Mouse (Mus musculus) forebrain, embryonic 15.5 days (tissue): ENCODE measurements at regions not wholly inside any gene's neighbourhood (a gene's known extent, or its start where the extent isn't known, plus 50 kb on each side); places are given as distances from the start of the nearest gene placed in this dataset.

ENCODE experiments used
- ATAC-seq: fragments of 200-750 bp; cut with Nextera tagmentation; replicated peaks from 2 replicates; pipeline ENCODE4 v1.8.0; 2017; ENCODE audit warnings: mild to moderate bottlenecking, moderate TSS enrichment, moderate library complexity
- H3K27ac ChIP-seq: fragments of 300-500 bp; sonication (generic); replicated peaks from 2 replicates; pipeline ENCODE4 v1.5.1; 2015; ENCODE audit warnings: mild to moderate bottlenecking, inconsistent platforms
- H3K27me3 ChIP-seq: fragments of 300-500 bp; sonication (generic); 2 replicates; pipeline ENCODE4 v1.6.1; 2015; ENCODE audit warnings: inconsistent platforms
- H3K36me3 ChIP-seq: fragments of 300-500 bp; sonication (generic); 2 replicates; pipeline ENCODE4 v1.6.1; 2015; ENCODE audit warnings: mild to moderate bottlenecking, inconsistent platforms
- H3K4me1 ChIP-seq: fragments of 300-500 bp; sonication (generic); 2 replicates; pipeline ENCODE4 v1.6.1; 2015; ENCODE audit warnings: inconsistent platforms
- H3K4me2 ChIP-seq: fragments of 300-500 bp; sonication (generic); replicated peaks from 2 replicates; pipeline ENCODE4 v1.6.1; 2015; ENCODE audit warnings: mild to moderate bottlenecking, inconsistent platforms
- H3K4me3 ChIP-seq: fragments of 300-500 bp; sonication (generic); 2 replicates; pipeline ENCODE4 v1.5.1; 2015; ENCODE audit warnings: mild to moderate bottlenecking, inconsistent platforms
- H3K9ac ChIP-seq: fragments of 300-500 bp; sonication (generic); replicated peaks from 2 replicates; pipeline ENCODE4 v1.6.1; 2015; ENCODE audit warnings: mild to moderate bottlenecking, inconsistent platforms
- H3K9me3 ChIP-seq: fragments of 300-500 bp; sonication (generic); 2 replicates; pipeline ENCODE4 v1.6.1; 2016; ENCODE audit warnings: inconsistent platforms
- WGBS: fragments of 180-500 bp; shearing (Covaris S2); methylation state at CpG from one replicate; pipeline ENCODE4 v1.1.7; 2015; ENCODE audit warnings: mixed read lengths; 5-methylcytosine and 5-hydroxymethylcytosine counted together

GRCm38 (mm10) chr17:59429189-59429588, 416.0 kb upstream of the Nudt12 start:
- no peak overlapping the region for H3K27ac ChIP-seq
- 75% methylated on average over 7 of the region's 7 CpGs for WGBS
- H3K9me3 ChIP-seq: no peaks in the 10 kb centered on the region
- H3K4me3 ChIP-seq: no peak overlapping the region
- H3K4me1 ChIP-seq: no peaks in the 10 kb centered on the region
- H3K4me2 ChIP-seq: no peak overlapping the region
- H3K36me3 ChIP-seq: no peaks in the 10 kb centered on the region
- no peak for ATAC-seq
- no peak overlapping the region for H3K9ac ChIP-seq
- H3K27me3 ChIP-seq: no peaks in the 10 kb centered on the region

GRCm38 (mm10) chr17:59421489-59421888, 408.3 kb upstream of the Nudt12 start:
- Histone ChIP-seq H3K4me2 (no peak overlapping the region), H3K4me3 (no peak overlapping the region), H3K9me3 (no peaks in the 10 kb centered on the region), H3K27ac (peak overlapping the region; percentile 24; the same call in 1 of the 2 replicates), H3K4me1 (no peaks in the 10 kb centered on the region), H3K9ac (no peak overlapping the region), H3K27me3 (no peaks in the 10 kb centered on the region), H3K36me3 (no peaks in the 10 kb centered on the region)
- WGBS: 82% methylated on average over 14 of the region's 14 CpGs
- ATAC-seq: no peak

- Histone ChIP-seq H3K27me3 (no peaks in the 10 kb centered on the region), H3K4me1 (no peaks in the 10 kb centered on the region), H3K27ac (no peak overlapping the region), H3K36me3 (no peaks in the 10 kb centered on the region), H3K4me3 (no peak overlapping the region), H3K9me3 (no peaks in the 10 kb centered on the region), H3K4me2 (no peak overlapping the region), H3K9ac (no peak overlapping the region)
- no peak for ATAC-seq
- WGBS: 86% methylated on average over 2 of the region's 2 CpGs
These were observed 396.1 kb upstream of the Nudt12 start for GRCm38 (mm10) chr17:59409315-59409714.

GRCm38 (mm10) chr17:59404525-59404924, 391.4 kb upstream of the Nudt12 start:
- Histone ChIP-seq H3K9ac (no peak overlapping the region), H3K4me3 (no peak overlapping the region), H3K4me2 (no peak overlapping the region), H3K9me3 (no peaks in the 10 kb centered on the region), H3K36me3 (no peaks in the 10 kb centered on the region), H3K27me3 (no peaks in the 10 kb centered on the region), H3K4me1 (no peaks in the 10 kb centered on the region), H3K27ac (no peak overlapping the region)
- no peak for ATAC-seq
- WGBS: 82% methylated on average over 1 of the region's 1 CpGs

GRCm38 (mm10) chr17:59397404-59397803, 384.2 kb upstream of the Nudt12 start:
- Histone ChIP-seq H3K27me3 (no peaks in the 10 kb centered on the region), H3K4me3 (no peak overlapping the region), H3K9ac (no peak overlapping the region), H3K9me3 (no peaks in the 10 kb centered on the region), H3K27ac (no peak overlapping the region), H3K4me2 (no peak overlapping the region), H3K4me1 (no peaks in the 10 kb centered on the region), H3K36me3 (no peaks in the 10 kb centered on the region)
- WGBS: 92% methylated on average over 3 of the region's 3 CpGs
- ATAC-seq: no peak

- Histone ChIP-seq H3K9ac (no peak overlapping the region), H3K27me3 (no peaks in the 10 kb centered on the region), H3K4me1 (peaks cover 5% of the 10 kb centered on the region; the same call in 1 of the 2 replicates), H3K9me3 (no peaks in the 10 kb centered on the region), H3K4me2 (no peak overlapping the region), H3K4me3 (no peak overlapping the region), H3K27ac (no peak overlapping the region), H3K36me3 (no peaks in the 10 kb centered on the region)
- WGBS: 78% methylated on average over 5 of the region's 5 CpGs
- ATAC-seq: no peak
These were observed 369.9 kb upstream of the Nudt12 start for GRCm38 (mm10) chr17:59383107-59383438.

GRCm38 (mm10) chr17:59382225-59383106, 369.3 kb upstream of the Nudt12 start:
- Histone ChIP-seq H3K4me2 (no peak overlapping the region), H3K27ac (no peak overlapping the region), H3K36me3 (no peaks in the 10 kb centered on the region), H3K4me3 (no peak overlapping the region), H3K9ac (no peak overlapping the region), H3K9me3 (no peaks in the 10 kb centered on the region), H3K4me1 (peaks cover 5% of the 10 kb centered on the region; the same call in 1 of the 2 replicates), H3K27me3 (no peaks in the 10 kb centered on the region)
- no peak; the same call in 1 of the 2 replicates for ATAC-seq
- 36% methylated on average over 7 of the region's 7 CpGs for WGBS

- H3K9me3 ChIP-seq: no peaks in the 10 kb centered on the region
- 0 out of 2 replicates have a peak, but pooled peaks cover 3% of the 10 kb centered on the region for H3K4me1 ChIP-seq
- H3K4me2 ChIP-seq: no peak overlapping the region
- ATAC-seq: no peak
- no peak overlapping the region for H3K9ac ChIP-seq
- H3K27ac ChIP-seq: no peak overlapping the region
- H3K4me3 ChIP-seq: no peak overlapping the region
- H3K36me3 ChIP-seq: no peaks in the 10 kb centered on the region
- WGBS: 72% methylated on average over 7 of the region's 7 CpGs
- no peaks in the 10 kb centered on the region for H3K27me3 ChIP-seq
These were observed 360.4 kb upstream of the Nudt12 start for GRCm38 (mm10) chr17:59373505-59374106.

GRCm38 (mm10) chr17:59369624-59370541, 356.7 kb upstream of the Nudt12 start:
- Histone ChIP-seq H3K36me3 (no peaks in the 10 kb centered on the region), H3K4me2 (no peak overlapping the region), H3K4me3 (no peak overlapping the region), H3K27ac (no peak overlapping the region), H3K4me1 (0 out of 2 replicates have a peak, but pooled peaks cover 3% of the 10 kb centered on the region), H3K9ac (no peak overlapping the region), H3K9me3 (no peaks in the 10 kb centered on the region), H3K27me3 (no peaks in the 10 kb centered on the region)
- ATAC-seq: peak; percentile 66; the same call in 1 of the 2 replicates
- 69% methylated on average over 7 of the region's 7 CpGs for WGBS

- Histone ChIP-seq H3K9me3 (no peaks in the 10 kb centered on the region), H3K27me3 (no peaks in the 10 kb centered on the region), H3K4me2 (no peak overlapping the region), H3K4me3 (no peak overlapping the region), H3K9ac (no peak overlapping the region), H3K36me3 (no peaks in the 10 kb centered on the region), H3K4me1 (0 out of 2 replicates have a peak, but pooled peaks cover 3% of the 10 kb centered on the region), H3K27ac (no peak overlapping the region)
- 67% methylated on average over 2 of the region's 2 CpGs for WGBS
- ATAC-seq: no peak
These were observed 352.2 kb upstream of the Nudt12 start for GRCm38 (mm10) chr17:59365340-59365739.

GRCm38 (mm10) chr17:59362110-59362509, 348.9 kb upstream of the Nudt12 start:
- H3K9me3 ChIP-seq: no peaks in the 10 kb centered on the region
- 32% methylated on average over 7 of the region's 7 CpGs for WGBS
- H3K36me3 ChIP-seq: no peaks in the 10 kb centered on the region
- no peak overlapping the region for H3K27ac ChIP-seq
- no peaks in the 10 kb centered on the region for H3K4me1 ChIP-seq
- no peak overlapping the region for H3K4me2 ChIP-seq
- H3K4me3 ChIP-seq: no peak overlapping the region
- no peak for ATAC-seq
- no peaks in the 10 kb centered on the region for H3K27me3 ChIP-seq
- H3K9ac ChIP-seq: no peak overlapping the region

- no peaks in the 10 kb centered on the region for H3K27me3 ChIP-seq
- no peaks in the 10 kb centered on the region for H3K9me3 ChIP-seq
- no peak overlapping the region for H3K9ac ChIP-seq
- no peak overlapping the region for H3K27ac ChIP-seq
- H3K4me3 ChIP-seq: no peak overlapping the region
- WGBS: 96% methylated on average over 9 of the region's 9 CpGs
- H3K4me2 ChIP-seq: no peak overlapping the region
- H3K36me3 ChIP-seq: no peaks in the 10 kb centered on the region
- no peak for ATAC-seq
- no peaks in the 10 kb centered on the region for H3K4me1 ChIP-seq
These were observed 347.9 kb upstream of the Nudt12 start for GRCm38 (mm10) chr17:59361119-59361518.
